Mouse (Mus musculus) hindbrain, embryonic 13.5 days (tissue): ENCODE results near the gene Tgif2. TPM values are rescaled to one million over a fixed set of nuclear protein-coding genes. Genes with fewer than 3 reads are reported as not detected.
"Not testable (repeated sequence)": the region's sequence is repeated elsewhere in the genome, so short reads cannot be mapped to it uniquely, and the experiment has no call there.

Source experiments
- ATAC-seq: fragments of 200-750 bp; cut with Nextera tagmentation; 2 replicates; pipeline ENCODE4 v1.8.0; 2017; ENCODE audit warnings: moderate TSS enrichment; ENCODE audit not compliant: low FRiP score
- H3K27ac ChIP-seq: fragments of 300-500 bp; sonication (generic); 2 replicates; pipeline ENCODE4 v1.5.1; 2015; ENCODE audit warnings: inconsistent platforms, mild to moderate bottlenecking, moderate library complexity
- H3K27me3 ChIP-seq: fragments of 300-500 bp; sonication (generic); 2 replicates; pipeline ENCODE4 v1.6.1; 2015; ENCODE audit warnings: mild to moderate bottlenecking, inconsistent platforms
- H3K36me3 ChIP-seq: fragments of 300-500 bp; sonication (generic); 2 replicates; pipeline ENCODE4 v1.6.1; 2015; ENCODE audit warnings: mild to moderate bottlenecking, inconsistent platforms
- H3K4me1 ChIP-seq: fragments of 300-500 bp; sonication (generic); replicated peaks from 2 replicates; pipeline ENCODE4 v1.6.1; 2015; ENCODE audit warnings: inconsistent platforms
- H3K4me2 ChIP-seq: fragments of 300-500 bp; sonication (generic); 2 replicates; pipeline ENCODE4 v1.6.1; 2015; ENCODE audit warnings: inconsistent platforms, mild to moderate bottlenecking, moderate library complexity
- H3K4me3 ChIP-seq: fragments of 300-500 bp; sonication (generic); 2 replicates; pipeline ENCODE4 v1.5.1; 2015; ENCODE audit warnings: mild to moderate bottlenecking, inconsistent platforms
- H3K9ac ChIP-seq: fragments of 300-500 bp; sonication (generic); 2 replicates; pipeline ENCODE4 v1.6.1; 2015; ENCODE audit warnings: mild to moderate bottlenecking, inconsistent platforms
- H3K9me3 ChIP-seq: fragments of 300-500 bp; sonication (generic); 2 replicates; pipeline ENCODE4 v1.6.1; 2016; ENCODE audit warnings: inconsistent platforms
- WGBS: fragments of 180-500 bp; shearing (Covaris S2); methylation state at CpG from one replicate; pipeline ENCODE4 v1.1.7; 2015; 5-methylcytosine and 5-hydroxymethylcytosine counted together
- polyA plus RNA-seq: library from polyadenylated mRNA; unstranded; fragments of >200 nt; fragmentation: Nextera tagmentation; extraction: Ambion mirVana; gene quantifications from 2 replicates; pipeline ENCODE4 v1.2.1, GENCODE M21; 2015

The Tgif2 gene
- polyA plus RNA-seq, 1 experiment from 2014 or later, result 28.6 TPM

DNA sequence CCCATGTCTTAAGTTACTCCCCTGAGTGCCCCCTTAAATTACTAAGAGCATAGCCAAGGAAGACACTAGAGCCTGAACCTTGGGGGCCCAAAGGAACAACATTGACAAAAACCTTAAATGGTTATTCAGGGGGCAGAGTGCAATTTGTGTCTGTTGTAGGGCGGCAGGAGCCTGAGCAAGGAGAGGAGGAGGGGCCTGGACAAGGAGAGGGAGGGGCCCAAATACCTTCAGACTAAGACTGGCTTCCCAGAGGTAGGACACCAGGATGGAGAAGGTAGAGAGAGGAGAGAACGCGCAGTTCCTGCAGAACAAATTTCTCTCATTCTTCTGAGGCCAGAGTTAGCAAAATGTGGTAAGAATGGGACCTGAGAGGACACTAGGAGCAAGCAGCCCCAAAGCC is 24.4 kb upstream of the Tgif2 start:
- no peak for ATAC-seq
- Histone ChIP-seq H3K9me3 (no peaks in the 10 kb centered on the region), H3K4me2 (no peak overlapping the region), H3K9ac (no peak overlapping the region), H3K36me3 (no peaks in the 10 kb centered on the region), H3K4me1 (peaks cover 17% of the 10 kb centered on the region), H3K4me3 (no peak overlapping the region), H3K27ac (no peak overlapping the region), H3K27me3 (0 out of 2 replicates have a peak, but pooled peaks cover 8% of the 10 kb centered on the region)
- 68% methylated on average over 3 of the region's 3 CpGs for WGBS

DNA sequence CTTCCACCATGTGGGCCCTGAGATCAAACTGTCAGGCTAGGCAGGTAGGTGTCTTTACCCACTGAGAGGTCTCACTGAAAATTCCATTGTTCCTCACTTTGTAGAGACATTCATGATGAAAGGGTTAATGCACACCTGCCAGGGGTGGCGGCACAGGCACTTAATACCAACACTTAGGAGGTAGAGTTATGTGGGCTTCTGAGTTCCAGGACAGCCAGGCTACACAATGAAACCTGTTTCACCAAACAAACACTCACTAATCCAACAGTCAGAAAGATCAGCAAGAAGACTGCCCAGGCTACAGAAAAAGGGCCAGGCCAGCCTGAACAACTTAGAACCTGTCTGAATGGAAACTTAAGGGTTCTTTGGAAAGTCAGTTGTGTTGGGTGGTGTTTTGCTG is 23.7 kb upstream of the Tgif2 start:
- Histone ChIP-seq H3K4me2 (no peak overlapping the region), H3K9me3 (no peaks in the 10 kb centered on the region), H3K27me3 (0 out of 2 replicates have a peak, but pooled peaks cover 8% of the 10 kb centered on the region), H3K36me3 (no peaks in the 10 kb centered on the region), H3K27ac (no peak overlapping the region), H3K4me1 (peaks cover 17% of the 10 kb centered on the region), H3K9ac (no peak overlapping the region), H3K4me3 (no peak overlapping the region)
- 67% methylated on average over 1 of the region's 1 CpGs for WGBS
- ATAC-seq, result no peak

DNA sequence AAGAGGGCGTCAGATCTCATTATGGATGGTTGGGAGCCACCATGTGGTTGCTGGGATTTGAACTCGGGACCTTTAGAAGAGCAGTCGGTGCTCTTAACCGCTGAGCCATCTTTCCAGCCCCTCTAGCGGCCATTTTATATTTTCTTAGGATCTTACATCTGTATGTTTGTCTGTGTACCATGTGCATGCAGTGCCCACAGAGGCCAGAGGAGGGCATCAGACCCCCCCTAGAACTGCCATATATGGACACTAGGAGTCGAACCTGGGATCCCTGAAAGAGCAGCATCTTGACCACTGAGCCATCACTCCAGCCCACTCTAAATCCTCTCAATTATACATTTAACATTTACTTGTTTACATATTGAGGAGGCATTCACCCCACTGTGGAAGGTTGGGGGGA is 14.7 kb upstream of the Tgif2 start:
- ATAC-seq, H3K9ac ChIP-seq, H3K36me3 ChIP-seq, H3K4me3 ChIP-seq, H3K4me2 ChIP-seq, H3K27ac ChIP-seq, H3K9me3 ChIP-seq, H3K4me1 ChIP-seq, H3K27me3 ChIP-seq: not testable (repeated sequence)
- 88% methylated on average over 6 of the region's 6 CpGs for WGBS

DNA sequence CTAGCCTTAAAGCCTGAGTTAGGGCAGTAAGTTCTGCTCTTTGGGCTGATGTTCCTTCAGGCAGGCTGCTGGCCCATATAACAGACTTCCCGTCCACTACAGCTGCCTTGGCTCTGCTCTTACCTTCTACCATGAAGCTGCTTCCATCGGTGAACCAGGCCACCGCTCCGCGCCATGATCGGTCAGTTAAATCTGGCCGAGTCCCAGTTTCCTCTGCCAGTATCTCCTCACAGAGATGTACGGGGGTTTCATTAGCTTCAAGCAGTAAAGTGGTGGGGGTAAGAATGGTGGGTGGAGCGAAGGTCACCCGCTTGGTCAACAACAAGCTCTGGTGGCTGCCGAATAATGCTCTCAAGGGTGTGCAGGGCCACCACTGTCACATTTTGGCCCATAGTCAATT is 5.5 kb upstream of the Tgif2 start:
- no peak for ATAC-seq
- WGBS, result 93% methylated on average over 11 of the region's 11 CpGs
- peaks cover 5% of the 10 kb centered on the region; the same call in 1 of the 2 replicates for H3K27me3 ChIP-seq

DNA sequence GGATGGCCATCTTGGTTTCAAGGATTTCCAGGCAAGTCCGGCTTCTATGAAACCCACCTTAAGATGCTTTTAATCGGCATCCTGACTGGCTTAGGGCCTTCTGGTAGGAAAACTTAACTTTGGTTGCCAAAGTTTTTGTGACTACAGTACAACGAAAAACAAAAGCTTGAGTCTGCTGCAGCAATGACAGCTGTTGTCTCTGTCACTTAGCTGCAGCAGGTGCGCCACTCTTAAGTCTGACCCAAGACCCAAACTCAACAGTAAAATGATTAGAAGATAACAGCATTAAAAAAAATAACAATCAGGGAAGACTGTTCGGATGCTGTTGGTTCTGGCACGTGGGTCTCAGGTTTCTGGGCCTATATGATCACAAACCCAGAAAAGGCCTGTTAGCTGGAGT is 968 bp upstream of the Tgif2 start:
- Histone ChIP-seq H3K4me3 (peak overlapping the region; percentile 65; the same call in 1 of the 2 replicates), H3K4me1 (peaks cover 43% of the 10 kb centered on the region), H3K4me2 (peak overlapping the region; percentile 97; the same call in 1 of the 2 replicates), H3K27ac (no peak overlapping the region), H3K9ac (no peak overlapping the region), H3K36me3 (peaks cover 6% of the 10 kb centered on the region), H3K27me3 (peaks cover 36% of the 10 kb centered on the region), H3K9me3 (no peaks in the 10 kb centered on the region)
- 67% methylated on average over 6 of the region's 6 CpGs for whole genome bisulfite sequencing
- ATAC-seq, result no peak

More for the DNA sequence above, 5.5 kb upstream of the Tgif2 start:
- Histone ChIP-seq H3K27ac (no peak overlapping the region), H3K9ac (no peak overlapping the region), H3K4me3 (no peak overlapping the region), H3K36me3 (peaks cover 32% of the 10 kb centered on the region), H3K4me2 (no peak overlapping the region), H3K9me3 (peaks cover 11% of the 10 kb centered on the region), H3K4me1 (peaks cover under 1% of the 10 kb centered on the region; the same call in 1 of the 2 replicates)

DNA sequence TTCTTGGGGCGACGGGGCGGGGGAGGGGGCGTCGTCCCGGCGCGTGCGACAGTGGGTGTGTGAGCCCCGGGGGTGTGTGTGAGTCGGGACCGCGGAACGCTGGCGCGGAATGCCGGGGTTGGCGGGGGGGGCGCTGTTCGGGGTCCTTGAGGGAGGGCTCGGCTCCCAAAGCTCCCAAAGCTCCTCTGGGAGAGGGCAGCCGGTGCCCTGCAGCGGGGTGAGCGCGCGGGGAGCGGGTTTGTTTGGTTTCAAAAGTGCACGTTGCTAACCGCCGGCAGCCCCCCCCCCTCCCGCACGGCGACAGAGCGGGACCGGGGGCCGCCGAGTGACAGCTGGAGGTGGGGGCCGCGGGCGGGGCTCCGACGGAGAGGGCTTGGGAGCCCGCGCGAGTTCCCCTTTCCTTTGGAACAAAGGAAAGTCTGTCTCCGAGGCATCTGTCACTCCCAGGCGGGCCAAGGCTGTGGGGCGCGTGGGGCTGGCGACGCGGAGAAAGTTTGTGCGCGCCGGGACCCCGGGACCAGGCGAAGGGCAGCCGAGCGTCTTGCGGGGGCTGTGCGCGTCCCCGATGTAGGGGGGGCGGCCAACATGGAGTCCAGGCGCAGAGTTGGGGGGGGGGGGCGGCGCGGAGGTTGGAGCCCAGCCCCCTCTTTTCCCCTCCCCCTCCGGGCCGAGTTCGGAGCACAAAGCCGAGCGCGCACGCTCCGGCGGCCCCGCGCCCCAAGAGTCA is 657 bp downstream of the Tgif2 start:
- Histone ChIP-seq H3K4me3 (peak overlapping the region; percentile 65), H3K4me2 (peak overlapping the region; percentile 97), H3K27me3 (peaks cover 36% of the 10 kb centered on the region), H3K36me3 (no peaks in the 10 kb centered on the region), H3K4me1 (peaks cover 59% of the 10 kb centered on the region), H3K9me3 (no peaks in the 10 kb centered on the region), H3K27ac (peak overlapping the region; percentile 85), H3K9ac (peak overlapping the region; percentile 77)
- ATAC-seq, result peak; percentile 44
- WGBS, result under 1% methylated on average over 47 of the region's 79 CpGs

DNA sequence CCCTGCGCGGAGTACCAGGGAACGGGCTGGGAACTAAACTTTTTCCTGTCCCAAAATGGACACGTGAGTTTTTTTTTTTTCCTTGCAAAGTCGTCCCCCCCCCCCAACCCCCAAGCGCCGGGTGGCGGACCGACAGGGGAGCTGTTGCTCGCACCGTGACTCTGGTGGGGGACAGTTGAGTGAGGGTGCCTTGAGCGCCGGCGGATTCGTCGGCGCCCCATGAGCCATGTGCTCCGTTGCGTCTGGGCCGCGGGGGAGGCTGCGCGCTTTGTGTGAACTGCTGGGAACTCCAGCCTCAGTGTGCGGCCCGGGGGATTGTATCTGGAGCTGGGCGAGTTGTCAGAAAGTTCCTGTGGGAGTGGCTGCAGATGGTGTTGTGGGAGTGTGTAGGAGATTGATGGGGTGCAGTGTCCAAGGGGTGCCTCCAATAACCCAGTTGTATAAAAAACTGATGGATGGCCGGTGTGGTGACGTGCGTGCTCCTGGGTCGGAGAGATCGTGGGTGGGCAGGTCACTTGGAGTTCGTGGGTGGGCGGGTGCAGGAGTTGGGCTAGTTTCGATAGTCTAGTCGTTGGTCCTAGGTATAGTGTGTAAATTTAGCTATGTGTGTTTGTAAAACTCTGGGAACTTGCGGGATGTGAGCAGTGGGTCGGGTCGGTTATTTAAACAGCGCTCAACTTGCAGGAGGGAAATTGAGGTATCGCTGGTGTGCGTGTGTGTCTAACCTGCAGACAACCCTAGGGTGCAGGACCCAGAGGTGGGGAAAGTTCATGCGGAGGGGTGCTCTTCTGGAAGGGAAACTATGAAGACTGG is 1.4 kb downstream of the Tgif2 start:
- H3K4me3 ChIP-seq, result peak overlapping the region; percentile 65
- under 1% methylated on average over 42 of the region's 42 CpGs for whole genome bisulfite sequencing
- H3K27me3 ChIP-seq, result peaks cover 36% of the 10 kb centered on the region
- H3K4me1 ChIP-seq, result peaks cover 66% of the 10 kb centered on the region
- peak overlapping the region; percentile 77 for H3K9ac ChIP-seq
- H3K4me2 ChIP-seq, result peak overlapping the region; percentile 97
- no peaks in the 10 kb centered on the region for H3K9me3 ChIP-seq
- ATAC-seq, result peak; percentile 17; the same call in 1 of the 2 replicates
- H3K27ac ChIP-seq, result peak overlapping the region; percentile 85
- no peaks in the 10 kb centered on the region for H3K36me3 ChIP-seq

DNA sequence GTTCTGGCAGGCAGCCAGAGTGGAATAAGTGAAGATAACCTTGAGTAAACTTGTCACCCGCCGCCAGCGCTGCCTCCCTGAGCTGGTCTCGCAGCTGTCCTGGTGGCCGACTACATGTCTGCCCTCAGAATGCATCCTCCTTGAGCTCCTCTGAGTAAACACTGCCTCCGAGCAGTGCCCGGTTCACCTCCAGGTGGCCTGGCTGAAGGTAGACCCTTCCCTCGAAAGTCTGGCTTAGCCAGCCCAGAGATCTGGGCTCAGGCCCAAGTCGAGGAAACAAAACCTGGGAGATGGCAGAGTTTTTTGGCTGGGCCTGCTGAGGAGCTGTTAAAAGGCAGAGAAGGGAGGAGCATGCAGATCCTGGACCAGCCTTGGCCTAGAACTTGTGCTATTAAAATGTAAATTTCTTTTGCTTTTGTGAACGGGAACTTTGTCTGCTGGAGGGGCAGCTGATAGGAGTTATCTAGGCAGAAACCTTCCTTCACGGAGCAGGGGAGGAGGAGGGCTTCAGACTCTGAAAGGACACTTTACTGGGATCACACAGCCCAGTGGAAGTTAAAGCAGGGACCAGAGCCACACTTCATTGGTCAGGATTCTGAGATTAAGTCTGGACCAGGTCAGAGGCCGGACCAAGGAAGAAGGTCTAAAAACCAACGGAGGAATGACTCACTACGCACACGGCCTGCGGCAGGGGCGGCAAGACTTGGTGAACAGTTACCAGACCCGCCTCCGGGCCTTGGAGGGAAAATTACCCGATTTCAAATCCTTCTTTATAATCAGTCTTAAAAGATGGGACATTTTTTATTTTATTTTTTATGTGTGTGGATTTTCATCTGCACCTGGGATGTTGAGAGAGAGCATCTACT is 2.3 kb downstream of the Tgif2 start:
- Histone ChIP-seq H3K36me3 (no peaks in the 10 kb centered on the region; the same call in 1 of the 2 replicates), H3K4me1 (peaks cover 72% of the 10 kb centered on the region), H3K27me3 (peaks cover 36% of the 10 kb centered on the region), H3K9ac (peak overlapping the region; percentile 77), H3K4me2 (peak overlapping the region; percentile 97), H3K4me3 (peak overlapping the region; percentile 65), H3K9me3 (no peaks in the 10 kb centered on the region), H3K27ac (peak overlapping the region; percentile 85)
- WGBS, result 4% methylated on average over 20 of the region's 20 CpGs
- no peak for ATAC-seq

DNA sequence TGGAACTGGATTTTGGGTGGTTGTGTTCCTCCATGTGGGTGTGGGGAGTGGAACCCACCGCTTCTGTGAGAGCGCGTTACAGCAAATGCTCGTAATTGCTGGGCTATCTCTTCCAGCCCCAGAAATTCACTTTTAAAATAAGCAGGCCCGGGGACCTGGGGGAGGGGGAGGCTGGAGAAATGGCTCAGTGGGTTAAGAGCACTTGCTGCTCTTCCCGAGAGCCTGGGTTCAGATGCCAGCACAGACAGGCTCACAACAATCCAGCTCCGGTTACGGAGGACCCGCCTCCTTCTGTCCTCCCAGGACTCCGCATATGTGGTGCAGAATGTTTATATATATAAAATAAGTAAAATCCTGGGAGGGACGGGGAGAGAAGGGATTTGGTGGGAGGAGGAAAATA is 2.9 kb downstream of the Tgif2 start:
- Histone ChIP-seq H3K36me3 (no peaks in the 10 kb centered on the region; the same call in 1 of the 2 replicates), H3K4me1 (peaks cover 78% of the 10 kb centered on the region), H3K27ac (peak overlapping the region; percentile 85; the same call in 1 of the 2 replicates), H3K4me2 (peak overlapping the region; percentile 97), H3K9me3 (no peaks in the 10 kb centered on the region), H3K9ac (peak overlapping the region; percentile 77), H3K4me3 (peak overlapping the region; percentile 65), H3K27me3 (peaks cover 36% of the 10 kb centered on the region)
- ATAC-seq, result no peak
- 17% methylated on average over 11 of the region's 11 CpGs for WGBS

DNA sequence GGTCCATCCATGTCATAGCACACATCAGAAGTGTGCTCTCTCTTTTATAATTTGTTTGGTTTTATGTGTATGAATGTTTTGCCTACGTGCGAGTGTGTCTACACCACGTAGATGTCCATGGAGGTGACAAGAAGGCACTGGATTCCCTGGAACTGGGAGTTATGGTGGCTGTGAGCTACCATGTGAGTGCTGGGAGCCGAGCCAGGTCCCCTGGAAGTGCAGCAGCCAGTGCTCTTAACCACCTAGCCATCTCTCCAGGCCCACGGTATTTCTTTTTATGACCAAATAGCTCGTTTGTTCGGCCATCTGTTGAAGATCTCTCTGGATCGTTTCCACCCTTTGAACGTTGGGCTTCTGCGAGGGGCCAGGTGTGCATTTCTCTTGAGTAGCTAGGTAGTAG is 3.5 kb downstream of the Tgif2 start:
- H3K4me3 ChIP-seq, result no peak overlapping the region
- no peaks in the 10 kb centered on the region; the same call in 1 of the 2 replicates for H3K36me3 ChIP-seq
- WGBS, result 79% methylated on average over 10 of the region's 10 CpGs
- peaks cover 85% of the 10 kb centered on the region for H3K4me1 ChIP-seq
- H3K27me3 ChIP-seq, result peaks cover 35% of the 10 kb centered on the region
- H3K9ac ChIP-seq, result no peak overlapping the region
- H3K9me3 ChIP-seq, result no peaks in the 10 kb centered on the region
- H3K27ac ChIP-seq, result no peak overlapping the region
- ATAC-seq, result no peak
- peak overlapping the region; percentile 97; the same call in 1 of the 2 replicates for H3K4me2 ChIP-seq

DNA sequence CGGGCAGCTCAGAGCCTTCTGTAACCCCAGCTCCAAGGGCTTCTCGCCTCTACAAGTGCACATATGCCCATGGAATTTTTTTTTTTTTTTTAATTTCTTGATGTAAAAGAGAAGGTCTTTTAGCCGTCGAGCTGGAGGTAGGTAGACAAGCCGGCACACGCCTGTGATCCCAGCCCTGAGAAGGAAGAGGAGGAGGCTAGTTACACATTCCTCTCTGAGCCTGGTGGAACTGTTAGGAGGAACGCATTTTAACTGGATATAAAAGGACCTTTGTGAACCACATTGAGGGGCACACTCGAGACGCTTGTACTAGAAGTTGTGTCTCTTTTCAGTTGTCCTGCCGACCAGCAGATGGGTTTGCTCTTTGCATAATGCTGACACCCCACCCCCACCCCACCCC is 4.9 kb downstream of the Tgif2 start:
- Histone ChIP-seq H3K9ac (no peak overlapping the region), H3K27ac (peak overlapping the region; percentile 60), H3K4me3 (no peak overlapping the region), H3K27me3 (peaks cover 27% of the 10 kb centered on the region), H3K4me1 (peaks cover 80% of the 10 kb centered on the region), H3K4me2 (no peak overlapping the region), H3K9me3 (no peaks in the 10 kb centered on the region), H3K36me3 (no peaks in the 10 kb centered on the region; the same call in none of the 2 replicates)
- WGBS, result 36% methylated on average over 10 of the region's 10 CpGs
- no peak for ATAC-seq
